Mouse (Mus musculus) small intestine, adult 2 months (tissue): Measurements from ENCODE around the gene Pdcd6.

Experiments used
- CTCF ChIP-seq: fragments of 200-500 bp; IDR thresholded peaks from 2 replicates; pipeline ENCODE4 v1.5.1; 2012; ENCODE audit warnings: low read depth, mild to moderate bottlenecking, control low read depth, inconsistent platforms, low read length, moderate library complexity, mixed read lengths; ENCODE audit not compliant: insufficient replicate concordance, insufficient read length; ENCODE audit errors: extremely low read depth
- POLR2A ChIP-seq: fragments of 200-500 bp; IDR thresholded peaks from 2 replicates; pipeline ENCODE4 v1.6.1; 2012; ENCODE audit warnings: low read depth, mild to moderate bottlenecking, control low read depth, inconsistent platforms, low read length, moderate library complexity

- TF ChIP-seq CTCF (no peak), POLR2A (no peak)
These were observed 11.6 kb downstream of the Pdcd6 start for GRCm38 (mm10) chr13:74305780-74306179.
